In the genomic region with DNA sequence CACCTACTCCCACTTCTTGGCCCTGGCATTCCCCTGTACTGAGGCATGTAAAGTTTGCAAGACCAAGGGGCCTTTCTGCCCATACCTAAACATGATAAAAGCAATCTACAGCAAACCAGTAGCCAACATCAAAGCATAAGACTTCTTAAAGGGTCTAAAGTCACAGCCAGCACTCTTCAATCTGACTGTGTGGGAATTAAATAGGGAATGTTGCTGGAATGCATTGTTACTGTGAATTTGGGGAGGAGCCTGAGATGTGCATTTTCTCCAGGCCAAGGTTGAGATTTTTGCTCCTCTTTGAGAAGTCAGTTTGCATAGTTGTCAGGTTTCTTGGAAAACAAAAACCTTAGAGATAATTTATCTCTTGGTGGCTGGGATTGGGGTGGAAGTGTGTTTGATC, we compare ENCODE assay signal across 15 mouse cellular contexts.
"Had no signal": no experiment of that assay in that cellular context is flagged by ENCODE, and none has a peak within 500 bp of the region (broad histone marks: within the 10 kb centered on the region; RNA-seq: fewer than 3 reads in every experiment).

No protein-coding gene starts in this region.

- H3K4me1 ChIP-seq: stomach, embryonic 15.5 days had no signal

- H3K9me3 ChIP-seq: neural tube, embryonic 15.5 days; stomach, embryonic 15.5 days had no signal

- H3K4me2 ChIP-seq: neural tube, embryonic 15.5 days; stomach, embryonic 15.5 days had no signal

- H3K9ac ChIP-seq: neural tube, embryonic 15.5 days; stomach, embryonic 15.5 days had no signal

- H3K4me3 ChIP-seq: neural tube, embryonic 15.5 days; stomach, embryonic 15.5 days had no signal

- H3K27ac ChIP-seq: neural tube, embryonic 15.5 days; stomach, embryonic 15.5 days; stomach, postnatal 0 days had no signal

- H3K27me3 ChIP-seq: neural tube, embryonic 15.5 days; stomach, embryonic 15.5 days had no signal

- DNase-seq: retina, postnatal 1 day; right cerebral cortex, adult 18-20 months; right cerebral cortex, postnatal 14 days; right cerebral cortex, postnatal 25 days; right cerebral cortex, postnatal 4 days; spleen, adult 18-20 months; thymus, adult 18-20 months; thymus, adult 2 months; thymus, postnatal 14 days; thymus, postnatal 25 days; thymus, postnatal 36 days; thymus, postnatal 4 days had no signal
